Mouse (Mus musculus): ENCODE data around the gene Cfdp1.

- TF ChIP-seq POLR2A (IDR thresholded peaks at IDR 0.05; ENCODE audit: extremely low read depth, insufficient read depth, low read length) (no peak), CTCF (IDR thresholded peaks at IDR 0.05; ENCODE audit: extremely low read depth, insufficient read depth, low read length) (no peak)
Observed at GRCm38 (mm10) chr8:111813818-111814217, 40.3 kb downstream of the Cfdp1 start.

Data from cortical plate, adult 2 months (tissue).